Comparison of ENCODE assay signal across 23 mouse cellular contexts in genomic region chr17:35692368-35692767, GRCm38 (mm10). TPM values are rescaled to one million over a fixed set of nuclear protein-coding genes. Genes with fewer than 3 reads are reported as not detected.
DNase-seq lines count a peak whose midpoint lies in the region; ATAC-seq and TF ChIP-seq lines count a peak whose summit lies in the region.
"Had no signal": no experiment of that assay in that cellular context is flagged by ENCODE, and none has a peak within 500 bp of the region (broad histone marks: within the 10 kb centered on the region; RNA-seq: fewer than 3 reads in every experiment).

No protein-coding gene starts in this region.

- peak; percentile 73 for ATAC-seq in megakaryocyte, adult 5-6 weeks (ENCODE audit: poor library complexity, severe bottlenecking)
- ATAC-seq in monocyte, adult 5-6 weeks (replicated peaks; ENCODE audit: insufficient number of reproducible peaks, low FRiP score, low TSS enrichment, poor library complexity, severe bottlenecking): peak; percentile 49; the same call in 1 of the 2 replicates
- ATAC-seq: activated CD4-positive, CD25-positive, alpha-beta regulatory T cell, adult 4 months; CD4-positive, CD25-positive, alpha-beta regulatory T cell, adult 4 months; forebrain, embryonic 13.5 days; forebrain, embryonic 15.5 days; forebrain, postnatal 0 days; Patski had no signal

- no peak overlapping the region for H3K4me3 ChIP-seq in layer of hippocampus, adult 2 months
- H3K4me3 ChIP-seq: embryonic facial prominence, embryonic 10.5 days; embryonic facial prominence, embryonic 12.5 days; forebrain, embryonic 13.5 days; forebrain, embryonic 15.5 days had no signal

- H3K27ac ChIP-seq in layer of hippocampus, adult 2 months: 0 out of 2 replicates have a peak overlapping the region, but pooled peaks have one; percentile 18
- H3K27ac ChIP-seq: embryonic facial prominence, embryonic 10.5 days; embryonic facial prominence, embryonic 12.5 days; forebrain, embryonic 13.5 days; forebrain, embryonic 15.5 days had no signal

- TF ChIP-seq CTCF in layer of hippocampus, adult 2 months (conservative IDR thresholded peaks at IDR 0.05): no peak

- no peak for DNase-seq in layer of hippocampus, adult 2 months (ENCODE audit: low spot score in 2 of 2)
- no peak for DNase-seq in layer of hippocampus, adult 9-10 months (ENCODE audit: low spot score)
- DNase-seq in gastrocnemius, postnatal 25 days: no peak
- no peak for DNase-seq in adrenal gland, postnatal 10 days
- DNase-seq: adrenal gland, adult 8-10 months; adrenal gland, postnatal 25 days; B cell, adult 2 months; cerebellum, adult 11 months; cerebellum, adult 18-20 months; cerebellum, adult 8-10 months; cerebellum, postnatal 36 days; forebrain, postnatal 0 days had no signal

RNA-seq across cellular contexts. Expression of gene Ddr1, which starts 12.1 kb away (rescaled TPM):
- total RNA-seq in layer of hippocampus, adult 2 months (2021): 10 to 100 TPM; 54.3 to 61.0 TPM
- total RNA-seq in megakaryocyte, adult 5-6 weeks (2015): 0.91 and 1.0 TPM in 2 replicates
- 0.49 and 1.0 TPM in 2 replicates for total RNA-seq in megakaryocyte, adult 5-6 weeks (2017)
- 0.67 to 1.2 TPM in 2 of 3 replicates, not detected in the other for total RNA-seq in monocyte, adult 5-6 weeks (2017)
- 10 to 100 TPM; 14.1 to 16.1 TPM for total RNA-seq in gastrocnemius, postnatal 25 days (2021)
- 10 to 100 TPM; 33.7 to 39.6 TPM for total RNA-seq in adrenal gland, postnatal 10 days (2021)
- total RNA-seq: G1E had no signal

RNA-seq across cellular contexts. Expression of gene Gtf2h4, which starts 18.8 kb away (rescaled TPM):
- total RNA-seq in layer of hippocampus, adult 2 months (2021): 10 to 100 TPM; 29.9 to 35.3 TPM
- total RNA-seq in megakaryocyte, adult 5-6 weeks (2015): 13.4 and 15.1 TPM in 2 replicates
- total RNA-seq in megakaryocyte, adult 5-6 weeks (2017): 10.6 and 14.9 TPM in 2 replicates
- total RNA-seq in monocyte, adult 5-6 weeks (2017): 10.9 to 22.5 TPM (median 13.5 TPM) in 3 replicates
- total RNA-seq in gastrocnemius, postnatal 25 days (2021): 10 to 100 TPM; 14.7 to 15.3 TPM
- 10 to 100 TPM; 27.6 to 32.2 TPM for total RNA-seq in adrenal gland, postnatal 10 days (2021)

RNA-seq across cellular contexts. Expression of gene Vars2, which starts 25.0 kb away (rescaled TPM):
- total RNA-seq in layer of hippocampus, adult 2 months (2021): 10 to 100 TPM; 32.4 to 47.3 TPM
- 2.1 and 5.3 TPM in 2 replicates for total RNA-seq in megakaryocyte, adult 5-6 weeks (2015)
- total RNA-seq in megakaryocyte, adult 5-6 weeks (2017): 3.3 and 16.9 TPM in 2 replicates
- total RNA-seq in monocyte, adult 5-6 weeks (2017): 7.4 to 13.8 TPM (median 11.3 TPM) in 3 replicates
- 10 to 100 TPM in 1 of 2 experiments, 1 to 10 TPM in 1; 9.9 to 14.7 TPM for total RNA-seq in gastrocnemius, postnatal 25 days (2021)
- 10 to 100 TPM; 49.2 to 66.4 TPM for total RNA-seq in adrenal gland, postnatal 10 days (2021)

RNA-seq across cellular contexts. Expression of gene Mucl3, which starts 48.9 kb away (rescaled TPM):
- total RNA-seq in layer of hippocampus, adult 2 months (2021): not detected
- total RNA-seq in megakaryocyte, adult 5-6 weeks (2015): not detected in 2 replicates
- total RNA-seq in megakaryocyte, adult 5-6 weeks (2017): not detected in 2 replicates
- not detected in 3 replicates for total RNA-seq in monocyte, adult 5-6 weeks (2017)
- total RNA-seq in gastrocnemius, postnatal 25 days (2021): not detected
- total RNA-seq in adrenal gland, postnatal 10 days (2021): not detected
- total RNA-seq: adrenal gland, adult 18-20 months; adrenal gland, adult 8-10 months; adrenal gland, postnatal 25 days; forebrain, postnatal 0 days had no signal
